Mouse (Mus musculus) forebrain, postnatal 0 days (tissue): ENCODE data around the gene Ccr4. TPM values are rescaled to one million over a fixed set of nuclear protein-coding genes. Genes with fewer than 3 reads are reported as not detected.

Source experiments
- ATAC-seq: fragments of 200-750 bp; cut with Nextera tagmentation; 2 replicates; pipeline ENCODE4 v1.8.0; 2017; ENCODE audit warnings: mild to moderate bottlenecking, moderate library complexity
- DNase-seq: peaks from one replicate; pipeline ENCODE4 v3.0.0-alpha.2; 2015
- H3K27ac ChIP-seq: fragments of 300-500 bp; sonication (generic); 2 replicates; pipeline ENCODE4 v1.5.1; 2014; ENCODE audit warnings: low read depth, mild to moderate bottlenecking, antibody characterized with exemption, low read length, moderate library complexity, mixed read lengths
- H3K27me3 ChIP-seq: fragments of 300-500 bp; sonication (generic); 2 replicates; pipeline ENCODE4 v1.6.1; 2014; ENCODE audit warnings: mild to moderate bottlenecking, low read length, mixed read lengths; ENCODE audit not compliant: insufficient read depth
- H3K36me3 ChIP-seq: fragments of 300-500 bp; sonication (generic); 2 replicates; pipeline ENCODE4 v1.6.1; 2014; ENCODE audit warnings: mild to moderate bottlenecking, moderate library complexity; ENCODE audit not compliant: insufficient read depth
- H3K4me1 ChIP-seq: fragments of 300-500 bp; sonication (generic); 2 replicates; pipeline ENCODE4 v1.6.1; 2014; ENCODE audit warnings: antibody characterized with exemption; ENCODE audit not compliant: insufficient read depth
- H3K4me2 ChIP-seq: fragments of 300-500 bp; sonication (generic); 2 replicates; pipeline ENCODE4 v1.6.1; 2014; ENCODE audit warnings: low read depth, mild to moderate bottlenecking, moderate library complexity
- H3K4me3 ChIP-seq: fragments of 300-500 bp; sonication (generic); 2 replicates; pipeline ENCODE4 v1.5.1; 2014; ENCODE audit warnings: low read depth, low read length, mixed read lengths
- H3K9ac ChIP-seq: fragments of 300-500 bp; sonication (generic); 2 replicates; pipeline ENCODE4 v1.6.1; 2014; ENCODE audit warnings: mild to moderate bottlenecking
- H3K9me3 ChIP-seq: fragments of 300-500 bp; sonication (generic); 2 replicates; pipeline ENCODE4 v1.6.1; 2016; ENCODE audit warnings: low read length
- CTCF ChIP-seq: sonication (generic); IDR thresholded peaks from 2 replicates; pipeline ENCODE4 v1.5.1; 2016; ENCODE audit warnings: antibody characterized with exemption, control low read depth, low read depth
- WGBS: fragments of 180-500 bp; shearing (Covaris S2); extraction: QIAGEN DNeasy Blood & Tissue Kit; methylation state at CpG from one replicate; pipeline ENCODE4 v1.1.7; 2014; 5-methylcytosine and 5-hydroxymethylcytosine counted together
- polyA plus RNA-seq: library from polyadenylated mRNA; unstranded; fragments of >200 nt; fragmentation: Nextera tagmentation; extraction: Ambion mirVana; gene quantifications from 2 replicates; pipeline ENCODE4 v1.2.1, GENCODE M21; 2015
- total RNA-seq: library from RNA; depleted of rRNA; stranded (reverse); fragments of >200 nt; gene quantifications from 2 replicates; pipeline ENCODE4 v1.2.3, GENCODE M21; 2014

Ccr4 gene
- total and polyA plus RNA-seq, 2 experiments from 2014 or later: not detected

- Histone ChIP-seq H3K4me2 (no peak overlapping the region), H3K4me3 (no peak overlapping the region), H3K9me3 (no peaks in the 10 kb centered on the region), H3K27ac (no peak overlapping the region), H3K9ac (no peak overlapping the region), H3K27me3 (no peaks in the 10 kb centered on the region), H3K4me1 (no peaks in the 10 kb centered on the region), H3K36me3 (no peaks in the 10 kb centered on the region)
- WGBS: 92% methylated on average over 9 of the region's 9 CpGs
- no peak for TF ChIP-seq CTCF
- no peak for ATAC-seq
- DNase-seq: no peak
Observed at GRCm38 (mm10) chr9:114477019-114477418, 27.7 kb downstream of the Ccr4 start.

- 79% methylated on average over 7 of the region's 7 CpGs for WGBS
- H3K9ac ChIP-seq: no peak overlapping the region
Observed at GRCm38 (mm10) chr9:114471892-114472291, 32.8 kb downstream of the Ccr4 start.

GRCm38 (mm10) chr9:114468701-114469100 lies 36.0 kb downstream of the Ccr4 start:
- peaks cover 16% of the 10 kb centered on the region; the same call in 1 of the 2 replicates for H3K36me3 ChIP-seq
- no peak overlapping the region for H3K9ac ChIP-seq
- DNase-seq (no peak), ATAC-seq (no peak)
- H3K4me1 ChIP-seq: no peaks in the 10 kb centered on the region
- TF ChIP-seq CTCF: no peak
- H3K4me3 ChIP-seq: no peak overlapping the region
- no peaks in the 10 kb centered on the region for H3K9me3 ChIP-seq
- WGBS: 96% methylated on average over 4 of the region's 4 CpGs
- H3K27ac ChIP-seq: no peak overlapping the region
- H3K27me3 ChIP-seq: no peaks in the 10 kb centered on the region
- H3K4me2 ChIP-seq: no peak overlapping the region

More at GRCm38 (mm10) chr9:114471892-114472291, 32.8 kb downstream of the Ccr4 start:
- Histone ChIP-seq H3K36me3 (no peaks in the 10 kb centered on the region), H3K9me3 (no peaks in the 10 kb centered on the region), H3K4me2 (no peak overlapping the region), H3K4me1 (no peaks in the 10 kb centered on the region), H3K27me3 (no peaks in the 10 kb centered on the region), H3K4me3 (no peak overlapping the region), H3K27ac (no peak overlapping the region)
- ATAC-seq (no peak), DNase-seq (no peak)
- no peak for TF ChIP-seq CTCF

- Histone ChIP-seq H3K36me3 (peaks cover 16% of the 10 kb centered on the region; the same call in 1 of the 2 replicates), H3K27me3 (no peaks in the 10 kb centered on the region), H3K4me3 (no peak overlapping the region), H3K27ac (no peak overlapping the region), H3K9me3 (no peaks in the 10 kb centered on the region), H3K9ac (no peak overlapping the region), H3K4me2 (no peak overlapping the region), H3K4me1 (no peaks in the 10 kb centered on the region)
- ATAC-seq: no peak
- WGBS: 89% methylated on average over 5 of the region's 5 CpGs
- no peak for TF ChIP-seq CTCF
- DNase-seq: no peak
Observed at GRCm38 (mm10) chr9:114468217-114468616, 36.5 kb downstream of the Ccr4 start.

- Histone ChIP-seq H3K27me3 (no peaks in the 10 kb centered on the region), H3K36me3 (peaks cover 16% of the 10 kb centered on the region; the same call in 1 of the 2 replicates), H3K9ac (no peak overlapping the region), H3K27ac (no peak overlapping the region), H3K4me3 (no peak overlapping the region), H3K9me3 (no peaks in the 10 kb centered on the region), H3K4me1 (no peaks in the 10 kb centered on the region), H3K4me2 (no peak overlapping the region)
- 67% methylated on average over 7 of the region's 7 CpGs for WGBS
- no peak for TF ChIP-seq CTCF
- DNase-seq: no peak
- no peak for ATAC-seq
Observed at GRCm38 (mm10) chr9:114466871-114467270, 37.8 kb downstream of the Ccr4 start.

- H3K36me3 ChIP-seq: peaks cover 16% of the 10 kb centered on the region; the same call in 1 of the 2 replicates
- no peaks in the 10 kb centered on the region for H3K9me3 ChIP-seq
- no peak overlapping the region for H3K27ac ChIP-seq
- no peak overlapping the region for H3K9ac ChIP-seq
- TF ChIP-seq CTCF: no peak
- H3K4me1 ChIP-seq: no peaks in the 10 kb centered on the region
- no peaks in the 10 kb centered on the region for H3K27me3 ChIP-seq
- H3K4me2 ChIP-seq: no peak overlapping the region
- no peak overlapping the region for H3K4me3 ChIP-seq
- DNase-seq (no peak), ATAC-seq (no peak)
- WGBS: 88% methylated on average over 6 of the region's 6 CpGs
Observed at GRCm38 (mm10) chr9:114465442-114465841, 39.3 kb downstream of the Ccr4 start.

- ATAC-seq: no peak
- Histone ChIP-seq H3K4me3 (no peak overlapping the region), H3K27ac (no peak overlapping the region), H3K36me3 (peaks cover 16% of the 10 kb centered on the region; the same call in 1 of the 2 replicates), H3K9me3 (no peaks in the 10 kb centered on the region), H3K4me2 (no peak overlapping the region), H3K27me3 (no peaks in the 10 kb centered on the region), H3K9ac (no peak overlapping the region), H3K4me1 (no peaks in the 10 kb centered on the region)
- TF ChIP-seq CTCF: no peak
- 92% methylated on average over 7 of the region's 7 CpGs for WGBS
- DNase-seq: no peak
Observed at GRCm38 (mm10) chr9:114462569-114462968, 42.1 kb downstream of the Ccr4 start.
